Mouse (Mus musculus) bone marrow, adult 2 months (tissue): ENCODE results near the gene Fgfr2.

ENCODE experiments used
- CTCF ChIP-seq: fragments of 200-500 bp; IDR thresholded peaks from 2 replicates; pipeline ENCODE4 v1.5.1; 2011; ENCODE audit warnings: low read length, control low read depth; ENCODE audit not compliant: control insufficient read depth, insufficient read depth
- POLR2A ChIP-seq: fragments of 200-500 bp; IDR thresholded peaks from 2 replicates; pipeline ENCODE4 v1.6.1; 2011; ENCODE audit warnings: low read depth, mild to moderate bottlenecking, control low read depth, low read length, borderline replicate concordance; ENCODE audit not compliant: control insufficient read depth

DNA sequence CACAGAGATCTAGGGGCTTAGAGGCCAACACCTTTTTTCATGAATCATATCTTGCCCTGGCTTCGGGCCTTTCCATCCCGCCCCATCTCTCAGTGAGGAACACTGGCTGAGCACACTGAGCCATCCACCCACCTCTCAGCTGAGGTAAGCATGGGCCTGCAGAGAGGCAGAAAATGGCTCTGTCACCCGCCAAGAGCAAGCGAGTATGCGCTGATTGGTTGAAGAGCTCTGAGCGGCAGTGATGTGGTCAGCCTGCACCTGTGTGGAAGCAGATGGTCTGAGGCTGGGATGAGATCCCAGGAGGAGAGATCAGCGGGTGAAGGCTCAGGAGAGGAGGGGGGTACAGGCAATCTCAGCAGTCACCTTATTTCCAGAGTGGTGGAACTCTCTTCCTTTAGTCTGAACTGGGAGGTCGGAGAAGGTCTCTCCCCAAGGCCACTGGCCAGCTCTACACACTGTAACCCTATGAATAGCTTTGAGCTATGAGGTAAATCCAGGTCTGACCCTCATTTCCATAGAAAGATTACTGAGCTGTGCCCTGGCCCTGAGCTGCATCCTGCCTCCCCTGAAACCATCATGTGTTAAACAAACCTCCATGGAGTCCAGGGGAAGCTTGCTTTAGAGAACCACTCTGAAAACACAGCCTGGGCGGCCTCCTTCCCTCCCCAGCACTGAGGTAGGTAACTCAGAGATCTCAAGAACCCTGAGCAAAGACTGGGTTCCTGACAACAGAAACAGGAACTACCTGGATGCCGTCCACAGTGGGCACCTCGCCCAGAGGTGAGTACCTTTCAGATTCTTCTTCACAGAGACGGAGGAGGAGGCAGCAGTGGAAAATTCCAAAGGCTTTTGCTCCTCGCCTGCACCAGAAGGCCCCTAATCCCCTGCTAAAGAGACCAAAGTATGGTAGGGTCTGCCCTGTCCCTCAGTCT lies 316.0 kb downstream of the Fgfr2 start:
- TF ChIP-seq CTCF (no peak), POLR2A (no peak)
